Mouse (Mus musculus): ENCODE results near the gene Mrpl20. TPM values are rescaled to one million over a fixed set of nuclear protein-coding genes. Genes with fewer than 3 reads are reported as not detected.

The Mrpl20 gene
- polyA plus RNA-seq, 1 experiment from 2014 or later: 171 TPM

GRCm38 (mm10) chr4:155773335-155774078, 29.2 kb upstream of the Mrpl20 start:
- Histone ChIP-seq H3K9me3 (ENCODE audit: low read length) (no peaks in the 10 kb centered on the region), H3K4me1 (ENCODE audit: insufficient read depth) (peaks cover 29% of the 10 kb centered on the region), H3K4me3 (ENCODE audit: low read depth, low read length) (no peak overlapping the region), H3K9ac (replicated peaks) (no peak overlapping the region), H3K36me3 (replicated peaks; ENCODE audit: insufficient read depth, low read length) (no peaks in the 10 kb centered on the region), H3K27me3 (ENCODE audit: insufficient read depth, low read length) (peaks cover 25% of the 10 kb centered on the region), H3K4me2 (ENCODE audit: low read depth, low read length) (peak overlapping the region; percentile 71), H3K27ac (ENCODE audit: low read depth) (no peak overlapping the region)
- ATAC-seq (no peak), DNase-seq (no peak)
- no peak for TF ChIP-seq EP300 (IDR thresholded peaks at IDR 0.05; ENCODE audit: low read depth)
- 43% methylated on average over 5 of the region's 5 CpGs for WGBS (ENCODE audit: insufficient replicate concordance)

- TF ChIP-seq EP300 (IDR thresholded peaks at IDR 0.05; ENCODE audit: low read depth) (no peak), CTCF (IDR thresholded peaks at IDR 0.05; ENCODE audit: low read depth) (no peak)
- H3K9ac ChIP-seq (replicated peaks): no peak within 1 kb of the TSS
- peaks cover 29% of the 10 kb centered on the region for H3K4me1 ChIP-seq (ENCODE audit: insufficient read depth)
- no peaks in the 10 kb centered on the region for H3K9me3 ChIP-seq (ENCODE audit: low read length)
- ATAC-seq: peak; percentile 59
- H3K27me3 ChIP-seq (ENCODE audit: insufficient read depth, low read length): peaks cover 25% of the 10 kb centered on the region
- DNase-seq: peak; percentile 91
- no peak within 1 kb of the TSS for H3K27ac ChIP-seq (ENCODE audit: low read depth)
- under 1% methylated on average over 35 of the region's 35 CpGs for WGBS (ENCODE audit: insufficient replicate concordance)
- no peaks in the 10 kb centered on the region for H3K36me3 ChIP-seq (replicated peaks; ENCODE audit: insufficient read depth, low read length)
- H3K4me2 ChIP-seq (ENCODE audit: low read depth, low read length): peak within 1 kb of the TSS; percentile 71
- peak within 1 kb of the TSS; percentile 36 for H3K4me3 ChIP-seq (ENCODE audit: low read depth, low read length)
These were observed 28.4 kb upstream of the Mrpl20 start, which contains the start of gene Vwa1 for GRCm38 (mm10) chr4:155774280-155774754. TSS of gene Vwa1 (minus strand) at chr4:155774698.

DNA sequence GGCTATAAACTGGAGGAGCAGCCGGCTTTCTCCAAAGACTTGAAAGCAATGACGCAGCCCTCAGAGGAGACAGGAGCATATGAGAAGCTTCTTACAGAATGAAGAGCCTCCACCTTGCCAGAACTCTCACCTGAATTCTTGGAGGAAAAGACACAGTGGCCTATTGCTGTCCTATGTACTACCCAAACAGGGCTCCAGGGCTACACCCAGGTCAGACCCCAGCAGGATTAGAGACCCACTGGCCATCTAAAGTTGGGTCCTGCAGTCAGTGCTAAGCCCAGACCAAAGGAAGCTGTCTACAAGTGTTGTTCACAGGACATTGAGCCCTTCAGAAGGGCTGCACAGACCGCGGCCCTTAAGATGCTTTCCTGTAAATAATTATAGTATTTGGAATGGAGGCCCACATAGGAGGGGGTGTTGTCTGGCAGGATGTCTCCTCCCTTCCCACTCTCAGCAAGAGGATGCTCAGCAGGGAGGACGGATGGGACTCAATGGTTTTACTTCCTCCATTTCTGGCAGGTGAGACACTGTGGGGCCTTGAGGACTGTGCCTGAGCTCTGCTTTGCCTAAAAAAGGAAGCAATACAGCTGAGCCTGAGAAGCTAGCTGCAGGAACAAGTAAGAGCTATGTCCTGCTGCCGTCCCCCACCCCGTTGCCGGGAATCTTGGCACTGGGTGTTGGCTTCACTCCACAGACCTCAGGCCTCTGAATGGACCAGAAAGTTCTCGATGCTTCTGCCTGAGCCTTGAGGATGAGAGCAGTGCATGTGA, 27.5 kb upstream of the Mrpl20 start:
- Histone ChIP-seq H3K27me3 (ENCODE audit: insufficient read depth, low read length) (peaks cover 25% of the 10 kb centered on the region), H3K4me1 (ENCODE audit: insufficient read depth) (peaks cover 22% of the 10 kb centered on the region), H3K9ac (replicated peaks) (no peak overlapping the region), H3K4me2 (ENCODE audit: low read depth, low read length) (peak overlapping the region; percentile 71; the same call in 1 of the 2 replicates), H3K36me3 (replicated peaks; ENCODE audit: insufficient read depth, low read length) (no peaks in the 10 kb centered on the region), H3K4me3 (ENCODE audit: low read depth, low read length) (no peak overlapping the region), H3K9me3 (ENCODE audit: low read length) (no peaks in the 10 kb centered on the region), H3K27ac (ENCODE audit: low read depth) (no peak overlapping the region)
- ATAC-seq (no peak), DNase-seq (no peak)
- 43% methylated on average over 9 of the region's 9 CpGs for WGBS (ENCODE audit: insufficient replicate concordance)
- TF ChIP-seq CTCF (IDR thresholded peaks at IDR 0.05; ENCODE audit: low read depth) (no peak), EP300 (IDR thresholded peaks at IDR 0.05; ENCODE audit: low read depth) (no peak)

- ATAC-seq: no peak
- Histone ChIP-seq H3K4me2 (ENCODE audit: low read depth, low read length) (no peak overlapping the region), H3K9ac (replicated peaks) (no peak overlapping the region), H3K27ac (ENCODE audit: low read depth) (no peak overlapping the region), H3K36me3 (replicated peaks; ENCODE audit: insufficient read depth, low read length) (no peaks in the 10 kb centered on the region), H3K9me3 (ENCODE audit: low read length) (no peaks in the 10 kb centered on the region), H3K27me3 (ENCODE audit: insufficient read depth, low read length) (peaks cover 25% of the 10 kb centered on the region), H3K4me3 (ENCODE audit: low read depth, low read length) (no peak overlapping the region), H3K4me1 (ENCODE audit: insufficient read depth) (peaks cover 18% of the 10 kb centered on the region; the same call in 1 of the 2 replicates)
- TF ChIP-seq EP300 (IDR thresholded peaks at IDR 0.05; ENCODE audit: low read depth) (no peak), CTCF (IDR thresholded peaks at IDR 0.05; ENCODE audit: low read depth) (no peak)
- WGBS (ENCODE audit: insufficient replicate concordance): 78% methylated on average over 3 of the region's 3 CpGs
- no peak for DNase-seq
These were observed 26.8 kb upstream of the Mrpl20 start for GRCm38 (mm10) chr4:155775855-155776254.

DNA sequence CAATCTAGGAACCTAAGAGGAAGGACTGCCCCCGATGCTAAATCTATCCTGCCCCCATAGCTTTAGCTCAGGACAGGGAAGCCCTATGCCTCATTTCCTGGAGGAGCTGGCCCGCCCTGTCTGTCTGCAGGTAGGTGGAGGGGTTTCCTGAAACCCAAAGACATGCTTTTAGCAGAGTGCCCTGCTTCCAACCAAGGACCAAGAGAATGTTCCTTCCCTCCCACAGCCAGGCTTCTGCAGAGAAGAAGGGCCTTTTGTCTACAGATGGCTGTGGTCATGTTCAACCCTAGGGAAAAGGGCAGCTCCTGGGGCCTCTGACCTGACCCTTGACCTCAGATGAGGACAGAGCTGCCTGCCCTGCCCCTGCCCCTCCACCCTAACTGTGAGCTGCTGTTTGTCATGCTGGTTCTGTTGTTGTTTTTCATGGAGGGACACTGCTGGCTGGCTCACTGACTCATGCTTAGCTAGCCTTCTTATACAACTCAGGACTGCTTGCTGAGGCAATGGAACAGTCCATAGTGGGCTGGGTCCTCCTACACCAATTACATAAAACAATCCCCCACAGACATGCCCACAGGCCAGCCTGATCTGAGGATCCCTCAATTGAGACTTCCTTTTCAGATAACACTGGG, 25.9 kb upstream of the Mrpl20 start:
- DNase-seq (no peak), ATAC-seq (peak; percentile 54)
- 38% methylated on average over 2 of the region's 2 CpGs for WGBS (ENCODE audit: insufficient replicate concordance)
- H3K27ac ChIP-seq (ENCODE audit: low read depth): no peak overlapping the region
- no peak overlapping the region for H3K9ac ChIP-seq (replicated peaks)
- no peaks in the 10 kb centered on the region for H3K36me3 ChIP-seq (replicated peaks; ENCODE audit: insufficient read depth, low read length)
- peaks cover 25% of the 10 kb centered on the region for H3K27me3 ChIP-seq (ENCODE audit: insufficient read depth, low read length)
- H3K4me3 ChIP-seq (ENCODE audit: low read depth, low read length): no peak overlapping the region
- H3K4me2 ChIP-seq (ENCODE audit: low read depth, low read length): no peak overlapping the region
- peaks cover 18% of the 10 kb centered on the region; the same call in 1 of the 2 replicates for H3K4me1 ChIP-seq (ENCODE audit: insufficient read depth)
- no peaks in the 10 kb centered on the region for H3K9me3 ChIP-seq (ENCODE audit: low read length)
- TF ChIP-seq CTCF (IDR thresholded peaks at IDR 0.05; ENCODE audit: low read depth) (no peak), EP300 (IDR thresholded peaks at IDR 0.05; ENCODE audit: low read depth) (no peak)

- 58% methylated on average over 2 of the region's 2 CpGs for WGBS (ENCODE audit: insufficient replicate concordance)
- Histone ChIP-seq H3K9ac (replicated peaks) (no peak overlapping the region), H3K9me3 (ENCODE audit: low read length) (no peaks in the 10 kb centered on the region), H3K4me3 (ENCODE audit: low read depth, low read length) (no peak overlapping the region), H3K36me3 (replicated peaks; ENCODE audit: insufficient read depth, low read length) (no peaks in the 10 kb centered on the region), H3K27ac (ENCODE audit: low read depth) (no peak overlapping the region), H3K27me3 (ENCODE audit: insufficient read depth, low read length) (peaks cover 25% of the 10 kb centered on the region), H3K4me1 (ENCODE audit: insufficient read depth) (peaks cover 18% of the 10 kb centered on the region; the same call in 1 of the 2 replicates), H3K4me2 (ENCODE audit: low read depth, low read length) (no peak overlapping the region)
- TF ChIP-seq CTCF (IDR thresholded peaks at IDR 0.05; ENCODE audit: low read depth): no peak
- no peak for TF ChIP-seq EP300 (IDR thresholded peaks at IDR 0.05; ENCODE audit: low read depth)
- ATAC-seq (no peak), DNase-seq (no peak)
These were observed 24.9 kb upstream of the Mrpl20 start for GRCm38 (mm10) chr4:155777816-155778215.

All from liver, postnatal 0 days (tissue).